Mouse (Mus musculus) neural tube, embryonic 13.5 days (tissue): ENCODE data around the gene Magi1. TPM values are rescaled to one million over a fixed set of nuclear protein-coding genes. Genes with fewer than 3 reads are reported as not detected.

ENCODE experiments used
- ATAC-seq: fragments of 200-750 bp; cut with Nextera tagmentation; 2 replicates; pipeline ENCODE4 v1.8.0; 2017; ENCODE audit warnings: low read depth, mild to moderate bottlenecking, moderate TSS enrichment, moderate library complexity
- H3K27ac ChIP-seq: fragments of 300-500 bp; sonication (generic); replicated peaks from 2 replicates; pipeline ENCODE4 v1.5.1; 2015; ENCODE audit warnings: moderate library complexity, mild to moderate bottlenecking, inconsistent platforms
- H3K27me3 ChIP-seq: fragments of 300-500 bp; sonication (generic); 2 replicates; pipeline ENCODE4 v1.6.1; 2015; ENCODE audit warnings: mild to moderate bottlenecking, inconsistent platforms
- H3K36me3 ChIP-seq: fragments of 300-500 bp; sonication (generic); 2 replicates; pipeline ENCODE4 v1.6.1; 2015; ENCODE audit warnings: mild to moderate bottlenecking, inconsistent platforms
- H3K4me1 ChIP-seq: fragments of 300-500 bp; sonication (generic); replicated peaks from 2 replicates; pipeline ENCODE4 v1.6.1; 2015; ENCODE audit warnings: inconsistent platforms
- H3K4me2 ChIP-seq: fragments of 300-500 bp; sonication (generic); 2 replicates; pipeline ENCODE4 v1.6.1; 2015; ENCODE audit warnings: inconsistent platforms, mild to moderate bottlenecking, moderate library complexity
- H3K4me3 ChIP-seq: fragments of 300-500 bp; sonication (generic); 2 replicates; pipeline ENCODE4 v1.5.1; 2015; ENCODE audit warnings: mild to moderate bottlenecking, inconsistent platforms
- H3K9ac ChIP-seq: fragments of 300-500 bp; sonication (generic); 2 replicates; pipeline ENCODE4 v1.6.1; 2015; ENCODE audit warnings: moderate library complexity, mild to moderate bottlenecking, inconsistent platforms
- H3K9me3 ChIP-seq: fragments of 300-500 bp; sonication (generic); 2 replicates; pipeline ENCODE4 v1.6.1; 2016; ENCODE audit warnings: inconsistent platforms
- WGBS: fragments of 180-500 bp; shearing (Covaris S2); methylation state at CpG from one replicate; pipeline ENCODE4 v1.1.7; 2015; 5-methylcytosine and 5-hydroxymethylcytosine counted together
- polyA plus RNA-seq: library from polyadenylated mRNA; unstranded; fragments of >200 nt; fragmentation: Nextera tagmentation; extraction: Ambion mirVana; gene quantifications from 2 replicates; pipeline ENCODE4 v1.2.1, GENCODE M21; 2015

Gene Magi1
- polyA plus RNA-seq, 1 experiment from 2014 or later: 20.9 TPM

DNA sequence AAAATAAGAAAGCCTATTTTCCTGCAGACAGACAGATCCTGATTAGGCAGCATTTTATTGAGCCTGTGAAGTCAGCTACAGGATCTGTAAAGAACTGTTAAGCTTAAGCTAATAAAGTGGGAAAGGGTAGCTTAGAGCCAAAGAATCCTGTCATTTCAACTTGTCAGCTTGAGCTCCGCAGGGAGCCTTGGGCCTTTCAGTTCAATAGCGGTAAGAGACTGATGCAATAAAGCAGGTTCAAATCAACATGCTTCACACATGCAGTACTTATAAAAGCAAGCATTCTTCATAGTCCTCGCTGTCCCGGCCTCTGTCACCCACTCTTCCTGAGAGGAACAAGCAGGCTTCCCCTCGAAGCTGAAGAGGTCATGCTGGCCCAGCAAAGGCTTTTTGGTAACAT, 199.0 kb downstream of the Magi1 start:
- no peak overlapping the region for H3K27ac ChIP-seq
- H3K4me2 ChIP-seq: no peak overlapping the region

DNA sequence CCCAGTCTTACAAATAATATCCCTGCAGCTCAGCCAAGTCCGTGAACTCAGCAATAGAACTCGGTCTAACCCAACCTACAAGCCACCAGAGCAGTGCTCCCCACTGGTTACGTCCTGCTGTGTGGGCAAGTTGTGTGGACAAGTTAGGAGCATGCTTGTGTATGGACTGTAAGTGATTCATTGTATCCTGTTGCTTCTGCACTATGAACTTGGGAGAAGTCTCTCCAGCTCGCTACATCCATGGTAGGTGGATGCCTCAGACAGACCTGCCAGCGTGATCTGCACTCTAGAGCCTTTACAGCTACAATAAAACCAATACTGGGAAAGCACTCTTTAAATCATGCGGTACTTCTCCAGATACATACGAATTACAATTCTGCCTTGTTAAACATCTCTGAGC, 200.3 kb downstream of the Magi1 start:
- Histone ChIP-seq H3K27ac (no peak overlapping the region), H3K4me3 (no peak overlapping the region), H3K27me3 (no peaks in the 10 kb centered on the region), H3K36me3 (no peaks in the 10 kb centered on the region), H3K4me2 (no peak overlapping the region), H3K9me3 (no peaks in the 10 kb centered on the region), H3K9ac (no peak overlapping the region), H3K4me1 (peaks cover 14% of the 10 kb centered on the region)
- ATAC-seq: no peak
- WGBS: 84% methylated on average over 7 of the region's 7 CpGs

More for the DNA sequence above, 199.0 kb downstream of the Magi1 start:
- Histone ChIP-seq H3K36me3 (no peaks in the 10 kb centered on the region), H3K27me3 (no peaks in the 10 kb centered on the region), H3K4me3 (no peak overlapping the region), H3K9me3 (no peaks in the 10 kb centered on the region), H3K9ac (no peak overlapping the region), H3K4me1 (peaks cover 9% of the 10 kb centered on the region)
- 29% methylated on average over 5 of the region's 5 CpGs for WGBS
- ATAC-seq: no peak

DNA sequence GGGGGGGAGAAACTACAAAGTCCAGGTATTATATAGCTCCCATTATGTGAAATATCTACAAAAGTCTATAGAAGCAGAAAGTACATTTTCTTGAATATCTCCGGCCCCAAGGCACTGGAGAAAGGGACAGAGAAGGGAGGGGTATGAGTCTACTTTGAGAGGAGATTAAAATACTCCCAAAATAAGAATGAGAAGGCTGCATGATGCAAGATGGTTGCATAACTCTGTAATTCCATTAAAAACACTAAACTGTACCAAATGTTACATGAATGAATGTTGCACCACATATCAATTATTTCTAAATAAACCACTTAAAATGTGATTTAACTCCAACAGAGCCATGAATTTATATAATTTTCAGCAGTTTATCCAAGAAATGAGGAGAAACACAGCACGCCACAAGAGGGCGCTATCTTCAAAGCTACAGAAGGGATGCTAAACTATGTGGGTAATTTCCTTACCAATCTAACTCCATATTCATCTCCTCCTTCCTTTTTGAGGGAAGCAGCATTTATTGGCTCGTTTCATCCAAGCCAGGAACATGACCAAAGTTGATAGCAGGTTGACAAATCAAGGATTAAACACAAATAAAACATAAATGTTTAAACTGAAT, 202.7 kb downstream of the Magi1 start:
- WGBS: 18% methylated on average over 4 of the region's 4 CpGs
- no peak for ATAC-seq
- no peaks in the 10 kb centered on the region for H3K27me3 ChIP-seq

DNA sequence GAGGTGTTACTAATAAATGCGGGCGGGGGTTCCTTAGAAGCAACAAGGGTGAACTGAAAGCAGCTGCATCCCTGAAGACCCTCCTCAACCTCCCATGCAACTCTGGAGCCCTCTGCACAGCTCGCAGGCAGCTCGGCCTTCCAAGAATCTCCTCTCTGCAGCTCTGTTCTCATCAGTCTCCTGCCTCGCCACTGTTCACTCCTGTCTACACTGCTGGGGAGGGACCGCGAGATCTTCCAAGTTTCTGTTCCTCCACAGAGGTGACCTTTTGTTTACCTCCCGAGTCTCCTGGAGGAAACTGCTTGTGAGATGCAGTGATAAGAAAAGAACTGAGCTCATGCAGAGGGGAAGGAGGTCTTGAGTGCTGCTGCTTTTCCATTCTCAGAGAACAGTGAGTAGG, 204.8 kb downstream of the Magi1 start:
- no peak overlapping the region for H3K9ac ChIP-seq
- H3K4me1 ChIP-seq: peaks cover 10% of the 10 kb centered on the region
- H3K27me3 ChIP-seq: no peaks in the 10 kb centered on the region
- H3K36me3 ChIP-seq: no peaks in the 10 kb centered on the region
- H3K4me3 ChIP-seq: no peak overlapping the region
- H3K9me3 ChIP-seq: no peaks in the 10 kb centered on the region
- ATAC-seq: no peak
- H3K4me2 ChIP-seq: no peak overlapping the region
- 42% methylated on average over 8 of the region's 8 CpGs for WGBS
- no peak overlapping the region for H3K27ac ChIP-seq

More for the DNA sequence above, 202.7 kb downstream of the Magi1 start:
- H3K4me2 ChIP-seq: no peak overlapping the region
- no peak overlapping the region for H3K4me3 ChIP-seq
- peaks cover 14% of the 10 kb centered on the region for H3K4me1 ChIP-seq
- H3K36me3 ChIP-seq: no peaks in the 10 kb centered on the region
- no peak overlapping the region for H3K27ac ChIP-seq
- no peaks in the 10 kb centered on the region for H3K9me3 ChIP-seq
- no peak overlapping the region for H3K9ac ChIP-seq

DNA sequence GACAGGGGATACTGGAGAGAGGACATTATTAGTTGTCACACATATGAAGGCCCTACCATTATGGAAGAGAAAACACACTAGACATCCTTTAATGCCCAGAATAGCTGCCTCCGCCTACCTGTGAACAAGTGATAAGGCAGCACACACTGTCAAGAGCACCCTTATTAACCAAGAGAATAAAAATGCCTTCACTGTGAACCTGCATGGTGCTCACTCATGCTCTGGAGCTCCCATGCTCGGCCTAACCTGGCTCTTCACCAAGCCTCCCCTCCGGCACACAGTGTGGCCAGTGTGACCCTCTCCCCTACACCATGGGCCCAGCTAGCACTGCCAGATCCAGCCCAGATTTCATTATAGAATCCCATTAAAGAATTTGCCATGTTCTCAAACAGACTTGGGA, 206.7 kb downstream of the Magi1 start:
- Histone ChIP-seq H3K27me3 (no peaks in the 10 kb centered on the region), H3K9ac (no peak overlapping the region), H3K4me3 (no peak overlapping the region), H3K36me3 (no peaks in the 10 kb centered on the region), H3K4me2 (no peak overlapping the region), H3K9me3 (no peaks in the 10 kb centered on the region), H3K4me1 (peaks cover 7% of the 10 kb centered on the region), H3K27ac (no peak overlapping the region)
- 91% methylated on average over 3 of the region's 3 CpGs for WGBS
- no peak for ATAC-seq

DNA sequence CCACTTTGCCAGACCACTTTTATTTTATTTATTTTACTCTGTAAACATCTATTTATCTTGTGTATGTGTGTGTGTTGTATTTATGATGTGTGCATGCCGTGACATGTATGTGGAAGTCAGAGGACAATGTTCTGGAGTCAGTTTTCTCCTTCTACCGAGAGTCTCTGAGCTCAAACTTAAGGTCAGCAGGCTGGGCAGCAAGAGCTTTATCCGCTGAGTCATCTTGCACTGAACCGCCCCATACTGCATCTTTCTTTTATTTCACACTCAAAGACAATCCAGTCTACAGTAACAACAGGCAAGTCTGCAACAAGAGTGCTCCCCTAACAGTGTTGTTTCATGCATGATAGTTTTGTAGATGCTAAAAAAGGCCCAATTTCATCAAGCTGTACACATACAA, 207.7 kb downstream of the Magi1 start:
- no peak overlapping the region for H3K9ac ChIP-seq
- H3K4me3 ChIP-seq: no peak overlapping the region
- no peaks in the 10 kb centered on the region for H3K27me3 ChIP-seq
- WGBS: 89% methylated on average over 4 of the region's 4 CpGs
- H3K9me3 ChIP-seq: no peaks in the 10 kb centered on the region
- ATAC-seq: no peak
- no peak overlapping the region for H3K27ac ChIP-seq
- no peak overlapping the region for H3K4me2 ChIP-seq
- no peaks in the 10 kb centered on the region for H3K36me3 ChIP-seq
- peaks cover 7% of the 10 kb centered on the region for H3K4me1 ChIP-seq

DNA sequence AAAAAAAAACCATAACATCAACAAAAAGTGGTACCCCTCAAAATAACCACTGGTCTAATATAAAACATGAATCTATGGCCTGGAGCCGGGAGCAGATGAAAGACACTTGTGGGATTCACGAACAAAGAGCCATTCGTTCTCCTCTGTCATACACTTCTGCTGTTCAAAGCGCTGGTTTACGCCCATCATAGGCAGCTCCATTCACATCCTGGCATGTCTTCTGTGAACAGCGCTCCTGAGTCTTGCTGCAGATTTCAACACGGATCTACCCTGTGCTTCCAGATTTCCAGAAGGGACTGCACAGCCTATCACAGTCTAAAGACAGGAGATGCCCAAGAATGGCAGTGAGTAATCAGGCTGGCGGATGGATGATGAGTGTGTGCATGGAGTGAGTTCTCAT, 208.5 kb downstream of the Magi1 start:
- Histone ChIP-seq H3K4me2 (no peak overlapping the region), H3K36me3 (no peaks in the 10 kb centered on the region), H3K9ac (no peak overlapping the region), H3K4me3 (no peak overlapping the region), H3K27me3 (no peaks in the 10 kb centered on the region), H3K9me3 (no peaks in the 10 kb centered on the region), H3K4me1 (peaks cover 7% of the 10 kb centered on the region), H3K27ac (no peak overlapping the region)
- WGBS: 59% methylated on average over 8 of the region's 8 CpGs
- no peak for ATAC-seq

DNA sequence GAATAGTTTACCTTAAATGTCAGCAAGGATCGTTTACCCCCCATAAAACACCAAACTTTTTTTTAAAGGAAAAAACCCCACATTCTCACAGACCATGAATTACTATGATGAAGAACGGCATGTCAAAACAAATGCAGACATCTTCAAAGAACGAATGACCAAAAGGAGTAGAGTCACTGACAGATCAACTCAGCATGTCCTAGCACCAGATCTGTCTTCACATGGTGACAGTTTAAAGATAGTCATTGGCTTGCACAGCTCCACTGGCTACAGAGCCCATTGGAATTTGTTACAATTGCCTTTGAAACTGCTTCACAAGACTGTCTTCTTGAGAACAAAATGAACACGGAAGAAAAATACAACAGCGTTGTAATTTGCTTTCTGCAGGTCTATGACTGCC, 212.0 kb downstream of the Magi1 start:
- no peaks in the 10 kb centered on the region for H3K27me3 ChIP-seq
- H3K36me3 ChIP-seq: no peaks in the 10 kb centered on the region
- WGBS: 71% methylated on average over 5 of the region's 5 CpGs
- H3K4me2 ChIP-seq: no peak overlapping the region
- H3K27ac ChIP-seq: no peak overlapping the region
- H3K9me3 ChIP-seq: no peaks in the 10 kb centered on the region
- peaks cover 3% of the 10 kb centered on the region for H3K4me1 ChIP-seq
- ATAC-seq: no peak
- no peak overlapping the region for H3K9ac ChIP-seq
- H3K4me3 ChIP-seq: no peak overlapping the region

DNA sequence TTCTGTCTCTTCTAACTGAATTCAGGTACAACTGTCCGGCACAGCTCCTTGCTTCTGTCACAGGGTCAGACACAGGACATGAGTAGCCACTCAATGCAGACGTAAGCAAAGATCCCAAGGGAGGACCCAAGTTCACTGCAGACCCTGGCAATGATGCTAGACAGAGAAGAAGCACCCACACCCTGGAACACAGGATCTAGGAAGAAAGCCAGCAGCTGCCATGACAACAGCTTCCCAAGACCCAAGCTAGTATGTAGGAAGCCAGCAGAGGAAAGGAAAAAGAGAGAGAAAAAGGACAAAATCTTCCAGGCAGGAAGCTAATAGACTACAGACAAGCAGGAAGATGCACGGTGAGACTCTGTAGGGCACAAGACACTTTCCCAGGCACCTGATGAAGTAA, 213.0 kb downstream of the Magi1 start:
- Histone ChIP-seq H3K9me3 (no peaks in the 10 kb centered on the region), H3K4me3 (no peak overlapping the region), H3K36me3 (no peaks in the 10 kb centered on the region), H3K27me3 (no peaks in the 10 kb centered on the region), H3K27ac (no peak overlapping the region), H3K4me1 (peaks cover 3% of the 10 kb centered on the region), H3K9ac (no peak overlapping the region), H3K4me2 (no peak overlapping the region)
- no peak for ATAC-seq
- WGBS: 82% methylated on average over 3 of the region's 3 CpGs

DNA sequence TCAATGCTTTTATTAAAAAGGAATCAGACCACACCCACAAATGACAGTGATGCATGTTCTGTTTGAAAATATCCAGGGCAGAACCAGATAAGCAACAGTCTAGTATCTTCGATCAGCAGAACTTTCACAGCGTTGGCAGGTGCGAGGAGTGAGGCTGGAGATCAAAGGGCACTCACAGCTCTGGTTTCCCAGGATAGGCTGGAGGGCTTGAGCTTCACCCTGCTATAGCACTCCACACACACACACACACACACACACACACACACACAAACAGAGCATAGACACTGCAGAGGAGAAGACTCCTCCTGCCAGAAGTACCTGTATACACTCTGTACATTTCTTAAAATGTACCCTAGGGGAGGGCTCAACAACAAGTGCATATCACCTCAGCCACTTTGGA, 214.3 kb downstream of the Magi1 start:
- Histone ChIP-seq H3K27me3 (no peaks in the 10 kb centered on the region), H3K4me1 (no peaks in the 10 kb centered on the region; the same call in 1 of the 2 replicates), H3K36me3 (no peaks in the 10 kb centered on the region), H3K4me3 (no peak overlapping the region), H3K9ac (no peak overlapping the region), H3K27ac (no peak overlapping the region), H3K4me2 (no peak overlapping the region), H3K9me3 (no peaks in the 10 kb centered on the region)
- 71% methylated on average over 3 of the region's 3 CpGs for WGBS
- ATAC-seq: no peak

DNA sequence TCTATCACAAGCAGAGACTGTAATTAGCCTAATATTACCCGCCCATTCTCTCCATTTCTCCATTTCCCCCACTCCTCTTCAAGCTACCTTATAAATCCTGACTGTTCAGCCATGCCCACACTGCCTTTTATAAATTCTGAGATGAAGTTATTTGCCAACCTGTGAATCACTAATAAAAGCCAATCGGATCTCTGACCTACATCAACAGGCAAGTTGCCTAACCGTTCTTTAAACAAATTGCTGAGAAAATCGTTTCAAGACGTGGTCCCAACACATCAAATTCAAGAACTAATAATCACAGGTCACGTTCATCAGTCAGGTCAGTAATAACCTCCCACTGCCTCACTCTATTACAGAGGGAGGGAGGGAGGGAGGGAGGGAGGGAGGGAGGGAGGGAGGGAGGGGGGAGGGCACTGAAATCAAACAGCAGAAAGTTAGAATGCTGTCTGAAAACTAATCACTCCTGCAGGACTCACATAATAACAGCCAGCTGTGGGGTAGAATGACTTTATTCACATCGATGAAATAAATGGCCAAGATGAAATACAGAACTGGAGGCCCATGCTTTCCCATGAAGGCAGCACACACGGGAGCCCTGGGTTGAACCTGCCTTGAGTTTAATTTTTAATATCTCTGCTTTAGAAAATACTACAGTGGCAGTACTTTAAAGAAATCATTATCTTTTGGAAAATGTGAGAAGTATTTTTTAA, 215.8 kb downstream of the Magi1 start:
- WGBS: 46% methylated on average over 8 of the region's 8 CpGs
- no peaks in the 10 kb centered on the region for H3K36me3 ChIP-seq
- no peak; the same call in 1 of the 2 replicates for ATAC-seq
- H3K27ac ChIP-seq: no peak overlapping the region
- no peak overlapping the region for H3K9ac ChIP-seq
- no peak overlapping the region for H3K4me3 ChIP-seq
- H3K4me1 ChIP-seq: no peaks in the 10 kb centered on the region; the same call in 1 of the 2 replicates
- no peak overlapping the region for H3K4me2 ChIP-seq
- H3K9me3 ChIP-seq: no peaks in the 10 kb centered on the region
- no peaks in the 10 kb centered on the region for H3K27me3 ChIP-seq

DNA sequence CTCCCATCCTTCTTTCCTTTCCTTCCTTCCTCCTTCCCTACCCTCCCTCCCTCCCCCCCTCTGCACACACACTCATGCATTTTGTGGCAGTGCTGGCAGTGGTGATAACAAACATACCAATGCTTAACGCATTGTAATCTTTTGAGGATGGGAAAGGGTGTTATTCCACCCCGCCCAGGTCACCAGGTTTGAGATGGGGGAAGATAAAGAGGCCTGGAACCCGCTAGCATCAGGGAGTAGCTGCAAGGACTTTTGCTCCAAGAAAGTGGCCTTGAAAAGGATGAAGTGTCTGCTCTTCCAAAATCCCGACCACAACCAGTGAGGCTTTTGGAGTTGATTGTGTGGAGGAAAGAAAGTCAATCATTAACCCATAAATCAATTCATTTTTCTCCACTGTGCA, 218.9 kb downstream of the Magi1 start:
- H3K27ac ChIP-seq: no peak overlapping the region
- peaks cover 9% of the 10 kb centered on the region for H3K4me1 ChIP-seq
- no peaks in the 10 kb centered on the region for H3K27me3 ChIP-seq
- H3K4me3 ChIP-seq: no peak overlapping the region
- H3K9me3 ChIP-seq: no peaks in the 10 kb centered on the region
- WGBS: 67% methylated on average over 4 of the region's 4 CpGs
- ATAC-seq: no peak
- H3K9ac ChIP-seq: no peak overlapping the region
- no peaks in the 10 kb centered on the region for H3K36me3 ChIP-seq
- H3K4me2 ChIP-seq: no peak overlapping the region

DNA sequence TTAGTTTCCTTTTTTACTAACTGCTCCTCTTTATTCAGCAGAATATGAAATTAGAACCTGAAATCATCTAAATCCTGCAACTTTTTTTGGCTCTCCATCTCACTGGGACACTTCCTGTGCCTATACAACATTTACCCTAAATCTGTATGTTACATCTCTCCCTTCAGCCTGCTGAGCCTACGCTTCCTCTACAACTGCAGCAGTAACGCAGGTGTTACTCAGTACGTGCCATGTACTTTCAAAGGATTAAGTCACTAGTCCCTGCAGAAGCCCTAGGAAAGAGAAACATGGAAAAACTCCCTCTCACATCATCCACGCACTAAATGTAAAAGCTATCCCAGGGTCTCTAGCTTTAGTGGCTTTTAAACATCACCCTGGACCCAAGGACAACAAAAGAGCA, 220.2 kb downstream of the Magi1 start:
- no peak overlapping the region for H3K4me3 ChIP-seq
- H3K4me2 ChIP-seq: no peak overlapping the region
- no peak for ATAC-seq
- H3K27ac ChIP-seq: no peak overlapping the region
- H3K27me3 ChIP-seq: no peaks in the 10 kb centered on the region
- 91% methylated on average over 4 of the region's 4 CpGs for WGBS
- H3K9me3 ChIP-seq: no peaks in the 10 kb centered on the region
- no peak overlapping the region for H3K9ac ChIP-seq
- peaks cover 9% of the 10 kb centered on the region for H3K4me1 ChIP-seq
- H3K36me3 ChIP-seq: no peaks in the 10 kb centered on the region
